Mouse (Mus musculus): Measurements from ENCODE around the gene Armc8. TPM values are rescaled to one million over a fixed set of nuclear protein-coding genes. Genes with fewer than 3 reads are reported as not detected.

Armc8 gene
- polyA plus RNA-seq, 1 experiment from 2014 or later = 22.9 TPM

- Histone ChIP-seq H3K4me2 (ENCODE audit: low read length) (no peak overlapping the region), H3K36me3 (ENCODE audit: control insufficient read depth, insufficient read depth, low read length) (peaks cover 61% of the 10 kb centered on the region), H3K27me3 (ENCODE audit: control insufficient read depth, insufficient read depth, low read length) (no peaks in the 10 kb centered on the region), H3K27ac (replicated peaks in 1 of 2; ENCODE audit: control insufficient read depth in 1 of 2, insufficient read depth in 1 of 2, low read depth in 2 of 2, low read length in 2 of 2) (no peak overlapping the region), H3K9ac (ENCODE audit: low read length) (no peak overlapping the region), H3K4me1 (ENCODE audit: control insufficient read depth in 2 of 2, insufficient read depth in 2 of 2, low read length in 2 of 2) (no peaks in the 10 kb centered on the region), H3K9me3 (ENCODE audit: control insufficient read depth, low read length) (no peaks in the 10 kb centered on the region), H3K4me3 (ENCODE audit: control insufficient read depth in 1 of 2, insufficient read depth in 1 of 2, low read depth in 1 of 2, low read length in 2 of 2) (no peak overlapping the region)
- WGBS = 96% methylated on average over 4 of the region's 4 CpGs
- ATAC-seq (ENCODE audit: insufficient number of reproducible peaks, insufficient read depth, low FRiP score, low read depth) = no peak
These were observed 69.4 kb downstream of the Armc8 start for GRCm38 (mm10) chr9:99499336-99499735.

GRCm38 (mm10) chr9:99492634-99493200 lies 76.0 kb downstream of the Armc8 start:
- Histone ChIP-seq H3K4me3 (ENCODE audit: control insufficient read depth in 1 of 2, insufficient read depth in 1 of 2, low read depth in 1 of 2, low read length in 2 of 2) (no peak overlapping the region), H3K9ac (ENCODE audit: low read length) (no peak overlapping the region), H3K27ac (replicated peaks in 1 of 2; ENCODE audit: control insufficient read depth in 1 of 2, insufficient read depth in 1 of 2, low read depth in 2 of 2, low read length in 2 of 2) (no peak overlapping the region), H3K36me3 (ENCODE audit: control insufficient read depth, insufficient read depth, low read length) (peaks cover 83% of the 10 kb centered on the region), H3K27me3 (ENCODE audit: control insufficient read depth, insufficient read depth, low read length) (no peaks in the 10 kb centered on the region), H3K4me2 (ENCODE audit: low read length) (no peak overlapping the region), H3K9me3 (ENCODE audit: control insufficient read depth, low read length) (no peaks in the 10 kb centered on the region), H3K4me1 (ENCODE audit: control insufficient read depth in 2 of 2, insufficient read depth in 2 of 2, low read length in 2 of 2) (no peaks in the 10 kb centered on the region)
- WGBS = 85% methylated on average over 10 of the region's 10 CpGs
- no peak for ATAC-seq (ENCODE audit: insufficient number of reproducible peaks, insufficient read depth, low FRiP score, low read depth)

GRCm38 (mm10) chr9:99491050-99491449 lies 77.6 kb downstream of the Armc8 start:
- 87% methylated on average over 4 of the region's 4 CpGs for WGBS
- H3K36me3 ChIP-seq (ENCODE audit: control insufficient read depth, insufficient read depth, low read length) = peaks cover 83% of the 10 kb centered on the region
- H3K4me1 ChIP-seq (ENCODE audit: control insufficient read depth in 2 of 2, insufficient read depth in 2 of 2, low read length in 2 of 2) = no peaks in the 10 kb centered on the region
- no peaks in the 10 kb centered on the region for H3K27me3 ChIP-seq (ENCODE audit: control insufficient read depth, insufficient read depth, low read length)
- H3K4me2 ChIP-seq (ENCODE audit: low read length) = no peak overlapping the region
- H3K27ac ChIP-seq (replicated peaks in 1 of 2; ENCODE audit: control insufficient read depth in 1 of 2, insufficient read depth in 1 of 2, low read depth in 2 of 2, low read length in 2 of 2) = no peak overlapping the region
- H3K9ac ChIP-seq (ENCODE audit: low read length) = no peak overlapping the region
- no peak overlapping the region for H3K4me3 ChIP-seq (ENCODE audit: control insufficient read depth in 1 of 2, insufficient read depth in 1 of 2, low read depth in 1 of 2, low read length in 2 of 2)
- no peaks in the 10 kb centered on the region for H3K9me3 ChIP-seq (ENCODE audit: control insufficient read depth, low read length)
- ATAC-seq (ENCODE audit: insufficient number of reproducible peaks, insufficient read depth, low FRiP score, low read depth) = no peak

GRCm38 (mm10) chr9:99487841-99488240 lies 80.9 kb downstream of the Armc8 start:
- H3K4me2 ChIP-seq (ENCODE audit: low read length) = no peak overlapping the region
- no peak overlapping the region for H3K9ac ChIP-seq (ENCODE audit: low read length)
- H3K27me3 ChIP-seq (ENCODE audit: control insufficient read depth, insufficient read depth, low read length) = no peaks in the 10 kb centered on the region
- WGBS = 80% methylated on average over 3 of the region's 3 CpGs
- H3K4me3 ChIP-seq (ENCODE audit: control insufficient read depth in 1 of 2, insufficient read depth in 1 of 2, low read depth in 1 of 2, low read length in 2 of 2) = no peak overlapping the region
- H3K36me3 ChIP-seq (ENCODE audit: control insufficient read depth, insufficient read depth, low read length) = peaks cover 76% of the 10 kb centered on the region
- ATAC-seq (ENCODE audit: insufficient number of reproducible peaks, insufficient read depth, low FRiP score, low read depth) = no peak
- no peaks in the 10 kb centered on the region for H3K9me3 ChIP-seq (ENCODE audit: control insufficient read depth, low read length)
- H3K27ac ChIP-seq (replicated peaks in 1 of 2; ENCODE audit: control insufficient read depth in 1 of 2, insufficient read depth in 1 of 2, low read depth in 2 of 2, low read length in 2 of 2) = no peak overlapping the region
- H3K4me1 ChIP-seq (ENCODE audit: control insufficient read depth in 2 of 2, insufficient read depth in 2 of 2, low read length in 2 of 2) = peaks cover 0 to 5% of the 10 kb centered on the region in 2 experiments; a peak in 1 of 4 replicates

GRCm38 (mm10) chr9:99487126-99487695 lies 81.5 kb downstream of the Armc8 start:
- Histone ChIP-seq H3K9ac (ENCODE audit: low read length) (no peak overlapping the region), H3K4me2 (ENCODE audit: low read length) (no peak overlapping the region), H3K4me1 (ENCODE audit: control insufficient read depth in 2 of 2, insufficient read depth in 2 of 2, low read length in 2 of 2) (peaks cover 0 to 5% of the 10 kb centered on the region in 2 experiments; a peak in 1 of 4 replicates), H3K36me3 (ENCODE audit: control insufficient read depth, insufficient read depth, low read length) (peaks cover 73% of the 10 kb centered on the region), H3K4me3 (ENCODE audit: control insufficient read depth in 1 of 2, insufficient read depth in 1 of 2, low read depth in 1 of 2, low read length in 2 of 2) (no peak overlapping the region), H3K27ac (replicated peaks in 1 of 2; ENCODE audit: control insufficient read depth in 1 of 2, insufficient read depth in 1 of 2, low read depth in 2 of 2, low read length in 2 of 2) (no peak overlapping the region), H3K9me3 (ENCODE audit: control insufficient read depth, low read length) (no peaks in the 10 kb centered on the region), H3K27me3 (ENCODE audit: control insufficient read depth, insufficient read depth, low read length) (no peaks in the 10 kb centered on the region)
- 86% methylated on average over 8 of the region's 8 CpGs for WGBS
- no peak for ATAC-seq (ENCODE audit: insufficient number of reproducible peaks, insufficient read depth, low FRiP score, low read depth)

- H3K9ac ChIP-seq (ENCODE audit: low read length) = no peak overlapping the region
- no peaks in the 10 kb centered on the region for H3K9me3 ChIP-seq (ENCODE audit: control insufficient read depth, low read length)
- H3K4me3 ChIP-seq (ENCODE audit: control insufficient read depth in 1 of 2, insufficient read depth in 1 of 2, low read depth in 1 of 2, low read length in 2 of 2) = no peak overlapping the region
- H3K27me3 ChIP-seq (ENCODE audit: control insufficient read depth, insufficient read depth, low read length) = no peaks in the 10 kb centered on the region
- ATAC-seq (ENCODE audit: insufficient number of reproducible peaks, insufficient read depth, low FRiP score, low read depth) = no peak
- no peak overlapping the region for H3K4me2 ChIP-seq (ENCODE audit: low read length)
- peaks cover 71% of the 10 kb centered on the region for H3K36me3 ChIP-seq (ENCODE audit: control insufficient read depth, insufficient read depth, low read length)
- 92% methylated on average over 4 of the region's 4 CpGs for WGBS
- peaks cover 0 to 5% of the 10 kb centered on the region in 2 experiments; a peak in 1 of 4 replicates for H3K4me1 ChIP-seq (ENCODE audit: control insufficient read depth in 2 of 2, insufficient read depth in 2 of 2, low read length in 2 of 2)
- H3K27ac ChIP-seq (replicated peaks in 1 of 2; ENCODE audit: control insufficient read depth in 1 of 2, insufficient read depth in 1 of 2, low read depth in 2 of 2, low read length in 2 of 2) = no peak overlapping the region
These were observed 83.6 kb downstream of the Armc8 start for GRCm38 (mm10) chr9:99485144-99485543.

GRCm38 (mm10) chr9:99484632-99485031 lies 84.1 kb downstream of the Armc8 start:
- H3K9me3 ChIP-seq (ENCODE audit: control insufficient read depth, low read length) = no peaks in the 10 kb centered on the region
- no peak overlapping the region for H3K4me3 ChIP-seq (ENCODE audit: control insufficient read depth in 1 of 2, insufficient read depth in 1 of 2, low read depth in 1 of 2, low read length in 2 of 2)
- H3K27me3 ChIP-seq (ENCODE audit: control insufficient read depth, insufficient read depth, low read length) = no peaks in the 10 kb centered on the region
- ATAC-seq (ENCODE audit: insufficient number of reproducible peaks, insufficient read depth, low FRiP score, low read depth) = no peak
- H3K4me2 ChIP-seq (ENCODE audit: low read length) = no peak overlapping the region
- no peak overlapping the region for H3K27ac ChIP-seq (replicated peaks in 1 of 2; ENCODE audit: control insufficient read depth in 1 of 2, insufficient read depth in 1 of 2, low read depth in 2 of 2, low read length in 2 of 2)
- H3K4me1 ChIP-seq (ENCODE audit: control insufficient read depth in 2 of 2, insufficient read depth in 2 of 2, low read length in 2 of 2) = peaks cover under 1 to 5% of the 10 kb centered on the region in 2 experiments; a peak in 2 of 4 replicates
- H3K36me3 ChIP-seq (ENCODE audit: control insufficient read depth, insufficient read depth, low read length) = peaks cover 66% of the 10 kb centered on the region
- no peak overlapping the region for H3K9ac ChIP-seq (ENCODE audit: low read length)

- WGBS = 69% methylated on average over 4 of the region's 4 CpGs
- Histone ChIP-seq H3K4me1 (ENCODE audit: control insufficient read depth in 2 of 2, insufficient read depth in 2 of 2, low read length in 2 of 2) (peaks cover 2 to 9% of the 10 kb centered on the region in 2 experiments; a peak in 2 of 4 replicates), H3K4me2 (ENCODE audit: low read length) (no peak overlapping the region), H3K27me3 (ENCODE audit: control insufficient read depth, insufficient read depth, low read length) (no peaks in the 10 kb centered on the region), H3K9me3 (ENCODE audit: control insufficient read depth, low read length) (no peaks in the 10 kb centered on the region), H3K36me3 (ENCODE audit: control insufficient read depth, insufficient read depth, low read length) (peaks cover 57% of the 10 kb centered on the region), H3K9ac (ENCODE audit: low read length) (no peak overlapping the region), H3K4me3 (ENCODE audit: control insufficient read depth in 1 of 2, insufficient read depth in 1 of 2, low read depth in 1 of 2, low read length in 2 of 2) (no peak overlapping the region), H3K27ac (replicated peaks in 1 of 2; ENCODE audit: control insufficient read depth in 1 of 2, insufficient read depth in 1 of 2, low read depth in 2 of 2, low read length in 2 of 2) (no peak overlapping the region)
- no peak for ATAC-seq (ENCODE audit: insufficient number of reproducible peaks, insufficient read depth, low FRiP score, low read depth)
These were observed 85.5 kb downstream of the Armc8 start for GRCm38 (mm10) chr9:99483191-99483590.

Measured in heart, embryonic 14.5 days (tissue).